Mouse (Mus musculus): ENCODE measurements at regions not wholly inside any gene's neighbourhood (a gene's known extent, or its start where the extent isn't known, plus 50 kb on each side); places are given as distances from the start of the nearest gene placed in this dataset.

GRCm38 (mm10) chr9:69577661-69578405 lies 124.4 kb downstream of the Anxa2 start:
- ATAC-seq (no peak), DNase-seq (ENCODE audit: low spot score) (no peak)
- H3K9me3 ChIP-seq (ENCODE audit: low read length), result no peaks in the 10 kb centered on the region
- no peaks in the 10 kb centered on the region for H3K4me1 ChIP-seq (ENCODE audit: insufficient read depth, low read length)
- H3K36me3 ChIP-seq (ENCODE audit: insufficient read depth, low read length), result no peaks in the 10 kb centered on the region
- H3K27ac ChIP-seq, result no peak overlapping the region
- no peak overlapping the region for H3K9ac ChIP-seq (replicated peaks; ENCODE audit: low read length)
- TF ChIP-seq CTCF (IDR thresholded peaks at IDR 0.05; ENCODE audit: low read depth), result no peak
- no peaks in the 10 kb centered on the region for H3K27me3 ChIP-seq (ENCODE audit: insufficient read depth, low read length)
- WGBS, result 89% methylated on average over 10 of the region's 10 CpGs
- H3K4me3 ChIP-seq (ENCODE audit: low read length), result no peak overlapping the region
- H3K4me2 ChIP-seq (ENCODE audit: low read depth, low read length), result no peak overlapping the region

GRCm38 (mm10) chr9:69575386-69575785 lies 122.0 kb downstream of the Anxa2 start:
- TF ChIP-seq CTCF (IDR thresholded peaks at IDR 0.05; ENCODE audit: low read depth), result no peak
- Histone ChIP-seq H3K36me3 (ENCODE audit: insufficient read depth, low read length) (no peaks in the 10 kb centered on the region), H3K9ac (replicated peaks; ENCODE audit: low read length) (no peak overlapping the region), H3K4me2 (ENCODE audit: low read depth, low read length) (no peak overlapping the region), H3K4me3 (ENCODE audit: low read length) (no peak overlapping the region), H3K27me3 (ENCODE audit: insufficient read depth, low read length) (no peaks in the 10 kb centered on the region), H3K4me1 (ENCODE audit: insufficient read depth, low read length) (no peaks in the 10 kb centered on the region), H3K27ac (no peak overlapping the region), H3K9me3 (ENCODE audit: low read length) (no peaks in the 10 kb centered on the region)
- WGBS, result 64% methylated on average over 14 of the region's 14 CpGs
- no peak for ATAC-seq
- no peak for DNase-seq (ENCODE audit: low spot score)

GRCm38 (mm10) chr9:69568631-69569230 lies 115.3 kb downstream of the Anxa2 start:
- Histone ChIP-seq H3K9me3 (ENCODE audit: low read length) (no peaks in the 10 kb centered on the region), H3K9ac (replicated peaks; ENCODE audit: low read length) (no peak overlapping the region), H3K27me3 (ENCODE audit: insufficient read depth, low read length) (no peaks in the 10 kb centered on the region), H3K36me3 (ENCODE audit: insufficient read depth, low read length) (no peaks in the 10 kb centered on the region), H3K4me2 (ENCODE audit: low read depth, low read length) (no peak overlapping the region), H3K4me1 (ENCODE audit: insufficient read depth, low read length) (no peaks in the 10 kb centered on the region), H3K27ac (no peak overlapping the region), H3K4me3 (ENCODE audit: low read length) (no peak overlapping the region)
- TF ChIP-seq CTCF (IDR thresholded peaks at IDR 0.05; ENCODE audit: low read depth), result no peak
- WGBS, result 48% methylated on average over 13 of the region's 13 CpGs
- DNase-seq (ENCODE audit: low spot score) (no peak), ATAC-seq (no peak)

GRCm38 (mm10) chr9:69568222-69568621 lies 114.8 kb downstream of the Anxa2 start:
- no peak for TF ChIP-seq CTCF (IDR thresholded peaks at IDR 0.05; ENCODE audit: low read depth)
- ATAC-seq, result no peak
- 65% methylated on average over 3 of the region's 3 CpGs for WGBS
- Histone ChIP-seq H3K9me3 (ENCODE audit: low read length) (no peaks in the 10 kb centered on the region), H3K9ac (replicated peaks; ENCODE audit: low read length) (no peak overlapping the region), H3K4me3 (ENCODE audit: low read length) (no peak overlapping the region), H3K27me3 (ENCODE audit: insufficient read depth, low read length) (no peaks in the 10 kb centered on the region), H3K36me3 (ENCODE audit: insufficient read depth, low read length) (no peaks in the 10 kb centered on the region), H3K27ac (no peak overlapping the region), H3K4me1 (ENCODE audit: insufficient read depth, low read length) (no peaks in the 10 kb centered on the region), H3K4me2 (ENCODE audit: low read depth, low read length) (no peak overlapping the region)
- no peak for DNase-seq (ENCODE audit: low spot score)

- Histone ChIP-seq H3K9me3 (ENCODE audit: low read length) (no peaks in the 10 kb centered on the region), H3K27ac (no peak overlapping the region), H3K4me2 (ENCODE audit: low read depth, low read length) (no peak overlapping the region), H3K9ac (replicated peaks; ENCODE audit: low read length) (no peak overlapping the region), H3K36me3 (ENCODE audit: insufficient read depth, low read length) (no peaks in the 10 kb centered on the region), H3K27me3 (ENCODE audit: insufficient read depth, low read length) (no peaks in the 10 kb centered on the region), H3K4me1 (ENCODE audit: insufficient read depth, low read length) (no peaks in the 10 kb centered on the region), H3K4me3 (ENCODE audit: low read length) (no peak overlapping the region)
- WGBS, result 58% methylated on average over 6 of the region's 6 CpGs
- ATAC-seq, result no peak
- DNase-seq (ENCODE audit: low spot score), result peak; percentile 17
- TF ChIP-seq CTCF (IDR thresholded peaks at IDR 0.05; ENCODE audit: low read depth), result no peak
Measured at GRCm38 (mm10) chr9:69566996-69567395, 113.6 kb downstream of the Anxa2 start.

GRCm38 (mm10) chr9:69543241-69543640 lies 89.8 kb downstream of the Anxa2 start:
- H3K4me3 ChIP-seq (ENCODE audit: low read length), result no peak overlapping the region
- H3K4me2 ChIP-seq (ENCODE audit: low read depth, low read length), result no peak overlapping the region
- H3K36me3 ChIP-seq (ENCODE audit: insufficient read depth, low read length), result no peaks in the 10 kb centered on the region
- DNase-seq (ENCODE audit: low spot score) (no peak), ATAC-seq (no peak)
- no peak overlapping the region for H3K27ac ChIP-seq
- 65% methylated on average over 5 of the region's 5 CpGs for WGBS
- TF ChIP-seq CTCF (IDR thresholded peaks at IDR 0.05; ENCODE audit: low read depth), result no peak
- H3K4me1 ChIP-seq (ENCODE audit: insufficient read depth, low read length), result no peaks in the 10 kb centered on the region
- no peaks in the 10 kb centered on the region for H3K27me3 ChIP-seq (ENCODE audit: insufficient read depth, low read length)
- H3K9me3 ChIP-seq (ENCODE audit: low read length), result no peaks in the 10 kb centered on the region
- no peak overlapping the region for H3K9ac ChIP-seq (replicated peaks; ENCODE audit: low read length)
